Mouse (Mus musculus): ENCODE results near the gene Gm28897. TPM values are rescaled to one million over a fixed set of nuclear protein-coding genes. Genes with fewer than 3 reads are reported as not detected.
"Not testable (repeated sequence)": the region's sequence is repeated elsewhere in the genome, so short reads cannot be mapped to it uniquely, and the experiment has no call there.

The Gm28897 gene
- not detected in 2 replicates for polyA plus RNA-seq (2012; rRNA removed)

- not testable (repeated sequence) for DNase-seq (ENCODE audit: extremely low spot score in 1 of 2, low spot score in 1 of 2)
These were observed at the start of gene Gm28897 for GRCm38 (mm10) chrY:80926695-80927094. Gene Gm28897 (plus strand): TSS chrY:80926995.

All from frontal cortex, adult 2 months (tissue).